Mouse (Mus musculus): ENCODE data around the gene Miox.

- TF ChIP-seq CTCF (IDR thresholded peaks at IDR 0.05; ENCODE audit: low read depth) (no peak), EP300 (optimal IDR thresholded peaks at IDR 0.05) (no peak)
Observed at GRCm38 (mm10) chr15:89340136-89340535, 5.9 kb downstream of the Miox start.
